Mouse (Mus musculus) intestine, embryonic 15.5 days (tissue): ENCODE data around the gene Fam110c. TPM values are rescaled to one million over a fixed set of nuclear protein-coding genes. Genes with fewer than 3 reads are reported as not detected.

Experiments used
- ATAC-seq: fragments of 200-750 bp; cut with Nextera tagmentation; 2 replicates; pipeline ENCODE4 v1.8.0; 2017; ENCODE audit warnings: moderate TSS enrichment, moderate library complexity
- H3K27ac ChIP-seq: fragments of 300-500 bp; sonication (generic); 2 replicates; pipeline ENCODE4 v1.5.1; 2015; ENCODE audit warnings: mild to moderate bottlenecking, inconsistent platforms
- H3K27me3 ChIP-seq: fragments of 300-500 bp; sonication (generic); replicated peaks from 2 replicates; pipeline ENCODE4 v1.6.1; 2015; ENCODE audit warnings: inconsistent platforms
- H3K36me3 ChIP-seq: fragments of 300-500 bp; sonication (generic); 2 replicates; pipeline ENCODE4 v1.6.1; 2015; ENCODE audit warnings: inconsistent platforms
- H3K4me1 ChIP-seq: fragments of 300-500 bp; sonication (generic); replicated peaks from 2 replicates; pipeline ENCODE4 v1.6.1; 2015; ENCODE audit warnings: inconsistent platforms
- H3K4me2 ChIP-seq: fragments of 300-500 bp; sonication (generic); replicated peaks from 2 replicates; pipeline ENCODE4 v1.6.1; 2015; ENCODE audit warnings: mild to moderate bottlenecking, inconsistent platforms
- H3K4me3 ChIP-seq: fragments of 300-500 bp; sonication (generic); replicated peaks from 2 replicates; pipeline ENCODE4 v1.5.1; 2015; ENCODE audit warnings: inconsistent platforms
- H3K9ac ChIP-seq: fragments of 300-500 bp; sonication (generic); 2 replicates; pipeline ENCODE4 v1.6.1; 2015; ENCODE audit warnings: inconsistent platforms
- H3K9me3 ChIP-seq: fragments of 300-500 bp; sonication (generic); 2 replicates; pipeline ENCODE4 v1.6.1; 2016; ENCODE audit warnings: inconsistent platforms
- WGBS: fragments of 180-500 bp; shearing (Covaris S2); methylation state at CpG from one replicate; pipeline ENCODE4 v1.1.7; 2015; 5-methylcytosine and 5-hydroxymethylcytosine counted together
- polyA plus RNA-seq: library from polyadenylated mRNA; unstranded; fragments of >200 nt; fragmentation: Nextera tagmentation; extraction: Ambion mirVana; gene quantifications from 2 replicates; pipeline ENCODE4 v1.2.1, GENCODE M21; 2015

Gene Fam110c
- polyA plus RNA-seq, 1 experiment from 2014 or later, result 8.8 TPM

GRCm38 (mm10) chr12:31120535-31120934, 46.9 kb downstream of the Fam110c start:
- 82% methylated on average over 5 of the region's 5 CpGs for WGBS
- Histone ChIP-seq H3K36me3 (no peaks in the 10 kb centered on the region), H3K27ac (no peak overlapping the region), H3K4me2 (no peak overlapping the region), H3K27me3 (no peaks in the 10 kb centered on the region), H3K4me1 (no peaks in the 10 kb centered on the region), H3K9ac (no peak overlapping the region), H3K4me3 (no peak overlapping the region), H3K9me3 (no peaks in the 10 kb centered on the region)
- no peak for ATAC-seq

- no peaks in the 10 kb centered on the region for H3K36me3 ChIP-seq
- 57% methylated on average over 6 of the region's 6 CpGs for WGBS
- no peaks in the 10 kb centered on the region for H3K4me1 ChIP-seq
- no peak overlapping the region for H3K4me2 ChIP-seq
- no peaks in the 10 kb centered on the region for H3K27me3 ChIP-seq
- H3K9ac ChIP-seq, result no peak overlapping the region
- H3K4me3 ChIP-seq, result no peak overlapping the region
- no peak for ATAC-seq
- H3K27ac ChIP-seq, result no peak overlapping the region
- H3K9me3 ChIP-seq, result no peaks in the 10 kb centered on the region
Measured at GRCm38 (mm10) chr12:31122892-31123622, 49.4 kb downstream of the Fam110c start.

GRCm38 (mm10) chr12:31126071-31126470, 52.4 kb downstream of the Fam110c start:
- H3K4me1 ChIP-seq, result no peaks in the 10 kb centered on the region
- no peaks in the 10 kb centered on the region for H3K36me3 ChIP-seq
- H3K9ac ChIP-seq, result no peak overlapping the region
- no peaks in the 10 kb centered on the region for H3K9me3 ChIP-seq
- H3K4me3 ChIP-seq, result no peak overlapping the region
- WGBS, result 32% methylated on average over 1 of the region's 1 CpGs
- no peak overlapping the region for H3K27ac ChIP-seq
- no peak overlapping the region for H3K4me2 ChIP-seq
- no peak for ATAC-seq
- no peaks in the 10 kb centered on the region for H3K27me3 ChIP-seq

GRCm38 (mm10) chr12:31129548-31129947, 55.9 kb downstream of the Fam110c start:
- no peaks in the 10 kb centered on the region for H3K9me3 ChIP-seq
- H3K9ac ChIP-seq, result no peak overlapping the region
- no peaks in the 10 kb centered on the region for H3K4me1 ChIP-seq
- no peaks in the 10 kb centered on the region for H3K27me3 ChIP-seq
- no peaks in the 10 kb centered on the region for H3K36me3 ChIP-seq
- H3K27ac ChIP-seq, result no peak overlapping the region
- ATAC-seq, result no peak
- H3K4me3 ChIP-seq, result no peak overlapping the region
- 87% methylated on average over 4 of the region's 4 CpGs for WGBS
- H3K4me2 ChIP-seq, result no peak overlapping the region

Other genes with a start within 250 kb of the Fam110c start
- 0.87 and 1.2 TPM in 2 replicates for gene Alkal2, start 189.5 kb upstream of the Fam110c start, polyA plus RNA-seq
- gene Acp1, start 162.3 kb upstream of the Fam110c start, polyA plus RNA-seq, result 178 and 179 TPM in 2 replicates
- gene Sh3yl1, start 162.2 kb upstream of the Fam110c start, polyA plus RNA-seq, result 22.9 and 25.3 TPM in 2 replicates
- gene Gm6993, start 166.9 kb downstream of the Fam110c start, polyA plus RNA-seq, result not detected in 2 replicates
- 73.5 and 81.3 TPM in 2 replicates for gene Lamb1, start 191.4 kb downstream of the Fam110c start, polyA plus RNA-seq